Mouse (Mus musculus) fibroblast of lung, adult 2 months (primary cell): ENCODE results near the gene Lhx4.

ENCODE experiments used
- DNase-seq: peaks from one replicate; pipeline ENCODE4 v3.0.0-alpha.2; 2011; ENCODE audit warnings: low read depth

The Lhx4 gene

GRCm38 (mm10) chr1:155703191-155703680, 48.2 kb downstream of the Lhx4 start:
- no peak for DNase-seq

GRCm38 (mm10) chr1:155700886-155701285, 50.6 kb downstream of the Lhx4 start:
- DNase-seq: peak; percentile 16

GRCm38 (mm10) chr1:155698373-155699159, 52.9 kb downstream of the Lhx4 start:
- DNase-seq: no peak

- no peak for DNase-seq
Measured at GRCm38 (mm10) chr1:155693443-155693842, 58.0 kb downstream of the Lhx4 start.

GRCm38 (mm10) chr1:155693026-155693425, 58.5 kb downstream of the Lhx4 start:
- no peak for DNase-seq

GRCm38 (mm10) chr1:155692230-155692629, 59.3 kb downstream of the Lhx4 start:
- DNase-seq: no peak

GRCm38 (mm10) chr1:155689558-155689957, 61.9 kb downstream of the Lhx4 start:
- no peak for DNase-seq

GRCm38 (mm10) chr1:155689141-155689540, 62.3 kb downstream of the Lhx4 start:
- DNase-seq: no peak

GRCm38 (mm10) chr1:155686816-155687215, 64.7 kb downstream of the Lhx4 start:
- no peak for DNase-seq

GRCm38 (mm10) chr1:155681116-155681799, 70.2 kb downstream of the Lhx4 start:
- DNase-seq: no peak

GRCm38 (mm10) chr1:155675570-155675969, 75.9 kb downstream of the Lhx4 start:
- no peak for DNase-seq

- no peak for DNase-seq
Measured at GRCm38 (mm10) chr1:155663994-155664393, 87.5 kb downstream of the Lhx4 start.

GRCm38 (mm10) chr1:155656321-155656720, 95.2 kb downstream of the Lhx4 start:
- DNase-seq: no peak

GRCm38 (mm10) chr1:155654961-155655360, 96.5 kb downstream of the Lhx4 start:
- no peak for DNase-seq

- DNase-seq: no peak
Measured at GRCm38 (mm10) chr1:155650121-155650846, 101.2 kb downstream of the Lhx4 start.
